Mouse (Mus musculus) layer of hippocampus, postnatal 36 days (tissue): ENCODE results near the gene Slc30a2. TPM values are rescaled to one million over a fixed set of nuclear protein-coding genes. Genes with fewer than 3 reads are reported as not detected.
"Not testable (repeated sequence)": the region's sequence is repeated elsewhere in the genome, so short reads cannot be mapped to it uniquely, and the experiment has no call there.

Experiments used
- DNase-seq, 2 experiments: peaks; one replicate each; pipeline ENCODE4 v3.0.0; 2022
- total RNA-seq, 2 experiments: library from RNA; stranded (reverse); gene quantifications; 2 replicates each; pipeline ENCODE4 v1.2.3; 2021

Slc30a2 gene
- total RNA-seq, 2 experiments from 2014 or later, result not detected

DNA sequence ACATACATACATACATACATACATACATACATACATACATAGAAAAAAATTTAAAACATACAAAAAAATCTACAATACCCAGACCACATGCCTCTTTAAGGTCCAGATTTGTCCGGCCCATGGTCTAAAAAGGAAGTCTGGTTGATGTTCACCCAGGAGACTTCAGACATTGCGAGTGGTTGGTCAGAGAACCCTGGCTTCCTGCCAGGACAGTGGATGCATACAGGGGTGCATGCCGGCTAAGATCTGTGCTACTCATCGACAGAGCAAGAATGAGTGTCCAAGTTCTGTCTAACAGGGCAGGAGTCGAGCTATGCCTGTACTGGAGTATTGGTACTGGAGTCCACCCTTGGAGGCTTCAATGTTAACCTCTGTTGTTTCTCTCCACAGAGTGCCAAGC lies 18.3 kb upstream of the Slc30a2 start:
- DNase-seq, result no peak

DNA sequence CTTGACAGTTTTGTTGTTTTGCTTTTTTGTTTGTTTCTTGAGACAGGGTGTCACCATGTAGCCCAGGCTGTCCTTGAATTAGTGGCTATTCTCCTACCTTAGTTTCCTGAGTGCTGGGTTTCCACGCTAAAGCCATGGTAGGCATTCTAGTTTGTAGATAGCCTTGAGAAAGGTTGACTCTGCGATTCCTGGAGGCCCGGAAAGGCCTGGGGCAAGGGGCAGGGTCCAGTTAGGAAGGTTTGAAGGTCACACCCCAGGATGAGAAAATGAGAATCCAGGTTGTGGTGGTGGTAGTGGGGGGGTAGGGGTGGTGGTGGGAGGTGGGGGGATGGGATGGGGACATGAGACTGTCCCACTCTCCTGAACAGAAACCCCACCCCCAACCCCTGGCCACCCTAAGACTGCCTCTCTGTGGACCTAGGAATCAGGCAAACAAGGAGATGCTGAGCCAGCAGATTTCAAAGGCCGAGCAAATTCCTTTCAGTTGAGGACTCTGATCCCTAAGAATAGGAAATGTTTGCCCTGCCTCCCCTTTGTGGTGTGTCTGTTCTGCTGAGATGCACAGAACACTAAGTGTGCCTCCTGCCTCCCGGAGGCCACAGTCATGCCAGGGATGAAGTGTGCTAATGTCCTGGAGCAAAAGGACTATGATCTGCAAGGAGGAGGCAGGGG lies 16.0 kb upstream of the Slc30a2 start:
- DNase-seq, result no peak

DNA sequence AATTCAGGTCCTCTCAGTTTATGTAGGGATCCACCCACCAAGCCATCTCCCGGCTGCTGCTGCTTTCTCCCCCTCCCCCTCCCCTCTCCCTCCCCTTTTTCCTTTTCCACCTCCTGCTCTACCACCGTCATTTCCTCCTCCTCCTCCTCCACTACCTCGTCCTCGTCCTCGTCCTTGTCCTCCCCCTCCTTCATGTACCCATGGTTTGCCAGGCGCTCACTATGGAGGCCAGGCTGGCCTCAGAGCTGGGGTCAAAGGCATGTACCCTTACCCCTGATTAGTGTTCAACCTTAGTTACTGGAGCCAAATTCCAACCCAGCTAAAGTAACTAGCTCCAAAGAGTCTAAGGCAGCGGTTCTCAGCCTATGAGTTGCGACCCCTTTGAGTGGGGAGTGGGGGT lies 14.8 kb upstream of the Slc30a2 start:
- no peak for DNase-seq

DNA sequence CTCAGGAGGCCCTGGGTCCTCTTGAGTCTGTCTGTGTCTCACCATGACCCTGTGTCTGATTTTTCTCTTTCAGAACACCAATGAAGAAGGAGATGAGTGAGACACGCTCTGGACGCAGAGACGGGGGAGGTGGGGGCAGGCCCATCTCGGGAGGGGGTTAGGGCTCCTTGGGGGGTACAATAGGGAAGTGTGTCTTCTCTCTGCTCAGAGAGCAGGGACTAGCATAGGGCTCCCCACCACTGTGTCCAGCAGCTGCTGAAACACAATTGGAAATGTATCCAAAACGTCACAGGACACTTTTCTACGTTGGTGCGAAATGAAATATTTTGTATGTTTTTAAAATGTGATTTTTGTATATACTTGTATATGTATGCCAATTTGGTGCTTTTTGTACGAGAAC lies 14.1 kb upstream of the Slc30a2 start:
- no peak for DNase-seq

DNA sequence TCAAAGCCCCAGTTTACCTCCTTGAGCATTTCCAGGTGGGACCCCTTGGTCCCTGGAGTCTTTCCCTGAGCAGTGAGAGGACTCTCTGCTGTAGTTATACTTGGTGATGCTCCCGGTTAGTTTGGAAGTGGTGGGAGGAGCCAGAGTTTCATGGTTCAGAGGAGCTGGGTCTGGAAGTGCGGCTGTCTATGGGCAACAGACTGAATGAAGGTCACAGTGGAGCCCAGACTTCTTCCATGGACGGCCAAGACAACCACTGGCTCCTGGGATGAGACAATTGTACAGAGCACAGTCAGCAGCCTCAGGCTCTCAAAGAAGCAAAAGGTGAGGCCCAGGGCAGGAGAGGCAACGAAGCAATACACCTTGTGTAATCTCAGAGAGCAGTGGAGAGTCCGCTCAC lies 12.7 kb upstream of the Slc30a2 start:
- DNase-seq, result no peak

DNA sequence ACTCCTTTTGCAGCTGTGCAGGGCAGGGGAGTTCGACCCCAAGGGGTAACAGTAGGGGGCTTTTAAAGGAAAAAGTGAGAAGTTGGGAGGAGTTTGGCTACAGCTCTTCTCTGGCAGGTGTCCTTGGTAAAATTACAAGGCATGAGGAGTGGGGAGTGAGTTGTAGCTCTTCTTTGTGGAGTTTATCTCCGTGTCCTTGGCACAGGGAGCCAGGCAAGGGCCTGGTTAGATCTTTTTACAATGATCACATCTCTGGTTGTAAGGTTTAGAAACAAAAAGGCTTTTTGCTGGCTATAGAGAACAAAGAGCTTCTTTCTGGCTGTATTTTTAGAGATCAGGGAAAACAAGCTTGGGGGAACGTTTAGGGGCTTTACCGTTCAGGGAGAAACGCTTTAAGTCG lies 1.8 kb upstream of the Slc30a2 start:
- DNase-seq, result not testable (repeated sequence)

DNA sequence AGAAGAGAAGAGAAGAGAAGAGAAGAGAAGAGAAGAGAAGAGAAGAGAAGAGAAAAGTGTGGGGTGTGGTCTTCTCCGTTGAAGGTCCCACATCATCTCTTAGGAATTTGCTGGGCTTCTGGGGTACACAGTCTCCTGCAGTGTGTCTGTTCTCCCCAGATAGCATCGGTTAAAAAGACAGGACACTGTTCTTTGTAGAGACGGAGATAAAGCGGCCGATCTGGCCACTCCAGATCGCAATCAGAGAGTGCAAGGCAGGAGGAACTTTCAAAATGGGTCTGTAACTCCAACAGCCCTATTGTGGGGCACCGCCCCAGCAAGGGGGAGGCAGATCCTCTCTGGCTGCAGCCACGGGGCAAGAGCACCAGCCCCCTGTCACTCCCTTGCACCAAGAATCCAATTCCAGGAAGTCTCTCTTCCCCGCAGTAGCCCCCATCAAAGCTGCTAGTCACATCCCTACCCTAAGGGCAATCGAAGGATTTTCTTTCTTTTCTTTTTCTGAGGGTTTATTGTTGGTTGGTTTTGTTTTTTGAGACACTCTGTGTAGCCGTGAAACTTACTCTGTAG lies 685 bp upstream of the Slc30a2 start:
- no peak for DNase-seq

DNA sequence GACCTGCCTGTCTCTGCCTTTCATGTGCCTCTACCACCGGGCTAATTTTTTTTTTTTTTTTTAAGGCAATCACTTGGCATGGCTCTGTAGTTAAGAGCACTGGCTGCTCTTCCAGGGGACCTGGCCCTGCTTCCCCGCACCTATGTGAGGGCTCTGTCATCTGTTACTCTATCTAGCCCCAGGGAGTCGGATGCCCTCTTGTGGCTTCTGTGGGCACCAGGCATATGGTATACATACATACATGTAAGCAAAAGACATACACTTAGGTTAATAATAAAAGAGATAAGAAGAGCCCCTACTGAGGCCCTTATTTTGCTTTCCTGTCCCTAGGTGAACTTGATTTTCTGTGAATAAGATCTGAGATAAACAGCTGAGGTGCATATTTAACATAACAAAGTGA lies 1.6 kb downstream of the Slc30a2 start:
- no peak for DNase-seq

DNA sequence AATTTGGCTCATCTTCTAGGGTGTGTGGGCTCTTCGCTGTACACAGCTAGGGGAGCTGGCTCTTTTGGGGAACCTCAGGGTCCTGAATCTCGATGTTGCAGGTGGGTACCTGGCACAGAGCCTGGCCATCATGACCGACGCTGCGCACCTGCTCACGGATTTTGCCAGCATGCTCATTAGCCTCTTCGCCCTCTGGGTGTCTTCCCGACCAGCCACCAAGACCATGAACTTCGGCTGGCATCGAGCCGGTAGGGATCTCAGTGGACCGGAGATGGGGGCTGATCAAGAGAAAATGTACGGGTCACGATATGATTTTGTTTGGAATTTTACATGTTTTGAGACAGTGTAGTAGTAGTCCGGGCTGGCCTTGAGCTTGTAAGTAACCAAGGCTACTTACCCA lies 2.8 kb downstream of the Slc30a2 start:
- DNase-seq, result no peak

DNA sequence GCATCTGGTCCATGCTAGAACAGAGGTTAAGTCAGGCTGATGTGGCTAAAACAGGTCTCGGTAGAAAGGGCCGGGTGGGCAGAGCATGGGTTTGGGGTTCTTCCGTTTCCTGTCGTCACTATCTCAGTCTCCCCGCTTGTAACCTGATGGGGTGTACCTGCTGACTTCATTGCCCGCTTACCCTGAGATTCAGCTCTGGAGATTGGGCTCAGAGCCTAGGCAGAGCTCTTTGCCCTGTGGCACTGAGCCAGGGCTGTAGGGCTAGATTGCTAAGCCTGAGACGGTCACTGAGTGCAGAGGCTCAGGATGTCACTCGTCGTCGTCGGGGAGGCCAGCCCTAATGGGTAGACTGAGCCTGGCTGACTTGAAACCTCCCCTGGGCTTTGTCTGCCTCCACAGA lies 5.1 kb downstream of the Slc30a2 start:
- DNase-seq, result no peak

DNA sequence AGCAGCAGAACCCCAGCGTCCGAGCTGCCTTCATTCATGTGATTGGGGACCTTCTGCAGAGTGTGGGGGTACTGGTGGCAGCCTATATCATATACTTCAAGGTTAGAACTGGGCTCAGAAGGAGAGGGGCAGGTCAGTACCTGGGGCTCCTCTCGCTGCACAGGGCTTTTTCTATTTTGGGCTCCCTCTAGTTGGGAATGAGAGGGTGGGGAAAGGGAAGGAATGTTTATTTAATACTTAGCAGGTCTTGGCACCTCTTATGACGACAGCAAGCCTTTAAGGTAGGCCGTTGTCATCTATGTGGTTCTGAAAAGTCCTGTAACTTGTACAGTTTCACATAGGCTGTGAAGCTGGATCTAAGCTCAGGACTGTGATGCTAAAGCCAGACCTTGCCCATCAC lies 5.6 kb downstream of the Slc30a2 start:
- DNase-seq, result no peak

DNA sequence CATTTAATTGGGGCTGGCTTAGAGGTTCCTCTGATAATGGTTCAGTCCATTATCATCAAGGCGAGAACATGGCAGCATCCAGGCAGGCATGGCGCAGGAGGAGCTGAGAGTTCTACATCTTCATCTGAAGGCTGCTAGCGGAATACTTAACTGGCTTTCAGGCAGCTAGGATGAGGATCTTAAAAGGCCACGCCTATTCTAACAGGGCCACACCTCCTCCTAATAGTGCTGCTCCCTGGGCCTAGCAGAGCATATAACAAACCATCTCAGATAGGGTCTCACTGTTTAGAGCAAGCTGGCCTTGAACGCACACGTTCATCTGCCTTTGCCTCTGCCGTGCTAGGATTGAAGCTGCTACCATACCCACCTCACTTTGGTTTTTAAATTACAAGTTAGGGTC lies 6.8 kb downstream of the Slc30a2 start:
- no peak for DNase-seq

DNA sequence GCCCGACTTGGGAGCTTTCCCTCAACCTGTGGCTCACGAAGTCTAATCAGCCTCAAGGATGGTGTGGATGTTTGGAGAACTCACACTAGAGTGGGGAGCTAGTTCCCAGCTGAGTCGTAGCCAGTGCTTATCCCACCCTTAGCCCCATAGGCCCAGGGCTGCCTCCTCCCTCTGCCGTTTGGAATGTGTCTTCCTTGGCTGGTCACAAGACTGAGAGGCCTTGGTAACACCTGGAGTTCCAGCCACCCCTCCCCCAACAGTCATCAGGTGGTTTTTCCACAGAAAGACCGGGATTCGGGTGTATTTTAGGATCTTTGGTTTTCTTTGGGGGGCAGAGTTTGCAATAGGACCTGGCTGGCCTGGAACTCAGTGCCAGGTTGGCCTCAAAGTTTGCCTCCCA lies 7.7 kb downstream of the Slc30a2 start:
- DNase-seq, result no peak

DNA sequence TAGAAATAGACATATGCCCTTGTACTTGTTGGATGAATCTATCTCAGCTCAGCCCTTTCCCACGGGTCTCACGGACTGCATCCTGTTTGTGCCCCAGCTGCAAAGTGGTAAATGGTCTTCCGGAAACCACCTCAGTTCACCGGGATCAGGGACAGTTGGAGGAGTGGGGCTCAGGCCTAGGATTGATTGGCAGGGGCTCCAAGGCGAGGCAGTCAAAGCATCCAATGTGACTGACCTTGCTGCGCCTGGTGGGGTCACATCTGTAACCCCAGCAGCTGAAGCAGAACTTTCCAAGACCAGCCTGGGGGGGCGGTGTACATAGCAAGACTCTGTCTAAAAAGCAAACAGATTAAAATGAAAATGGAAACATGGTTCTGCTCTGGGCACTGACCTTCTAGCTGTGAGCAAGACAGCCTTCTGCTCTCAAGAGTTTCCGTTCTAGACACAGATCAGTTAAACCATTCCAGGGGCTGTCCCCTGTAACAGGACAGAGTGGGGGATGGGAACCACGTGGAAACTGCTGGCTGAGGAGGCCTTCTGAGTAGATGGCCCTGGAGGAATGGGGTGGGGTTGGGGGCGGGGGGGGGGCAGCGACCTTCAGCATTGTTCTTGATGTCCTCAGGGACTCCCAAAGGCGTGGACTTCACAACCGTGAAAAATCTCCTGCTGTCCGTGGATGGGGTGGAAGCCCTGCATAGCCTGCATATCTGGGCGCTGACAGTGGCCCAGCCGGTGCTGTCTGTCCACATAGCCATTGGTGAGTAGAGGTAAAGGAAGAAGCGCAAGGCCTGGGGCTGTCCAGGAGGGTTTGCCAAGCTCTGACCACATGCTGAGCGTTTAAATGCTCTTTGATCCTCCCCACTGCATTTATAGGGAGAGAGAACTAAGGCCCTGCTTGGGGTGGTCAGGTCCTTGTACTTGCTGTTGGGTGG lies 8.6 kb downstream of the Slc30a2 start:
- DNase-seq, result no peak

DNA sequence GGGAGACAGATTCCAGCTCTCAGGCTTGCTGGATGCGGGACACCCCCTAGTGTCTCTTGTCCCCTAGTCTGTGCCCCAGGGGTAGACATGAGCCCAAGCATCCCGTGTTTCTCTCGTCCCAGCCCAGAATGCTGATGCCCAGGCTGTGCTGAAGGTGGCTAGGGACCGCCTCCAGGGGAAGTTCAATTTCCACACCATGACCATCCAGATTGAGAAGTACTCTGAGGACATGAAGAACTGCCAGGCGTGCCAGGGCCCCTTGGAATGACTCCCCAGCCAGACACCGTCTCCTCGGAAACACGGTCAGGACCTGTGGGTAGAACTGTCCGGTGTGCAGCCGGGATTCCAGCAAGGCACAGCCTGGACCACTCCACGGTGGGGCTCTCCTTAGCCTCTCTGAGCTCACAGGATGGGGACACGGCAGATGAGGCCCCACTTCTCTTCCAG lies 9.3 kb downstream of the Slc30a2 start:
- no peak for DNase-seq

DNA sequence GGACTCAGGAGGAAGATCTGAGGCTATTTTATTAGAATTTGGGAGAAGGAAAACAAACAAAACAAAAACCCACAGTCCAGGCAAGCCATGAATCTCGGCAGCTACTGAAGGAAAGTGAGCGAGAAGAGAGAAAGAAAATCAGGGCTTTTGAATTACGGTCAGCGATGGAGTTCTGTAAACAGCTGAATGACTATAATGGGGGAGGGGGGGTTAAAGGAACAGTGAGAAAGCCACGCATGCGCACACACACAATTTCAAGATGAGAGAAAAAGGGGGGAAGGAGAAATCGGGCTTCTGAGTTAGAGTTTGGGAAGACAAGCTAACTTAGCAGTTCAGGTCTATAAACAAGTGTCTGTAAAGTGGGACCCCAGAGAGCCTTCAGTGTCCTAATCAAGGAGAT lies 9.9 kb downstream of the Slc30a2 start:
- DNase-seq, result no peak

DNA sequence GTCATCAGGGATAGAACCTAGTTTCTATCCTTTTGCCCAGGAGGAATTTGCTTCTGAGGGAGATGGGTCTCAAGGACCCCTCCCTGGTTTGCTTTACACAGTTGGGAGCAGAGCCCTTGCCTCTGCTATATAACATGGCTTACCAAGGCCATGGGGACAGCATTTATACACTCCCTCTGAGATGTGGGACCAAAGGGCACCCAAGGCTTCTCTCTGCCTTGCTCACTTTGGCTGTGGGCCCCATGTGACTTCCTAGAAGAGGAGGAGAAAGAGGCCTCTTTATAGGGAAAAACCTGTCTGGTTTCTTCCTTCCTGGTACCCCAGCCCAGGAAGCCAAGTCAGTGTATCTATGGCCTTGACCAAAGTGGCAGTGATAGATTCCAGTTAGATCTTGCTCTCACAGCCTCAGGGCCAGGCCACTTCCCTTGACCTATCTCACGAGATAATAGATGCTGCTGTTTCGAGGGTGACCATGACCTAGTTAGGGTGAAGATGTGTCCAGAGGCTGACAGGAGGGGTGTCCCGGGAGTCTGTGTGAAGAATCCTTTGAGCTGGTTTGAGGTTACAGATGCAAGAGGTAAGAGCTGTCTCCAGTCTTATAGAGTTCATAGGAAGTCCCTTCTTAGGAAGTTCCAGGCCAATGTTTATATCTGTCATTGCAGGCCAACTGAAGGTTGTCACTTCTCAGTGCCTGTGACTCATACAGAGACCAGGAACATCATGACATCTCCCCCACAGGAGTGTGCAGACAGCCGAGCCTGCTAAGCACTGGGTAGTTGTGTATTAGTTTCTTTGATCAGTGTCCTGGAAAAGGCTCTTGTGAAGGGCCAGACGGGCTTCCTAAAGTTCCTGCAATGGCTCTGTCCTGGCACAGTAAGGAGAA lies 10.8 kb downstream of the Slc30a2 start:
- no peak for DNase-seq

DNA sequence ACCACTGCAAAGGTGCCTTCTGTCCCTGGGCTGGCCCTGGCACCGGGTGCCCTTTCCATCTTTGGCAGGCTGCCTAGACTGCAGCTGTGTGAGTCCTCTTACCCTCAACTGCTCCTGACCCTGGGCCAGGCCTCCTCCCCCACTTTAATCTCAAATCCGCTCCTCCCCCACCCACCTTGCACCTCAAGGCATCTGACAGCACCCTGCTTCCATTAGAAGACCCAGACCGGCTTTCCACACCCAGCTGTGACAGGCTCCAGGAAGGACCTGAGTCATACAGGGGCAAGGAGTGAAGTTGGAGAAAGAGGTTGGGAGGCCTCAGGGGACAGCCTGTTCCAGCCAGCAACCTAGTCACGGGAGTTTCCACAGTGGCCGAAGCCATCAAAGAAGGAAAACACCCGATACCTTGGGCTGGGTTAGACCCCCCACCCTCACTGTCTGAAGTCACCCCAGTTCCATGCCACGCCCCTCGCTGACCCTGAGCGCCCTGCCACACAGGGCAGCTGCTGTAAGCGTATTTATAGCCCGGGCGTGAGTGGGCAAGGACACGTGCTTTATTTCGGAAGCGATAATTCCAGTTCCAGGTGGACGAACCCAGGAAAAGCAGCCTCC lies 13.0 kb downstream of the Slc30a2 start:
- DNase-seq, result no peak

DNA sequence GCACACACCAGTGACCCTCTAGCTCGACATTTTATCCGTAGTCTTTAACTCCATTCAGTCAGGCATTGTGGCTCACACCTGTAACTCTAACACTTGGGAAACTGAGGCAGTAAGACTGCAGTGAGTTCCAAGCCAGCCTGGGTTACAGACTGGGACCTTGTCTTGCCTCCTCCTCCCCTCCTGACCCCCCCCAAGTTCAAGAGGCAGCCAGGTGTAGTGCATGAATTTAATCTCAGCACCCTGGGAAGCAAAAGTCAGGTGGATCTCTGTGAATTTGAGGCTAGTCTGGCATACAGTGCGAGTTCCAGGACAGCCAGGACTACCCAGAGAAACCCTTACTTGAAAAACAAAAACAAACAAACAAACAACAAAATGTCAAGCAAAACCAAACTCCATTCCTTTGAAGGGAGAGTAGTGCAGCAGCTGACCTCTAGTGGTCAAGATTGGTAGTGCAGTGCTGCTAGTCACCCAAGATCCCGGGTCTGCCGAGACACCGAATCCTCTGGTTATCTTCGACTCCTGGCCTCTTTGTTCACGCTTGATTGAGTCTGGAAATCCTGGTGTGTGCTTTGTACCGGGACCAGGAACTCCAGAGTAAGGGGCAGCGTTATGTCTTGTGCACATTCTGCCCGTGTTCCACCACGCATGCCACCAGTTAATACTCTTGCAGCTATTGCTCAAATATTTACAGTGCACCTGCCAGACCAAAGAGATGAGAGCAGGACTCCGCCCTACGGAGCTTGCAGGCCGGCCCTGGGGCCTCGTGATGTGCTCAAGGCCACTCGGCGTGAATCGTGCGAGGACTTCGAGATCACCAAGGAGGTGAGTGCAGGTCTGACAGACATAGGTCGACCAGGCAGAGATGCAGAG lies 13.8 kb downstream of the Slc30a2 start:
- DNase-seq, result peak; percentile 59 to 73

DNA sequence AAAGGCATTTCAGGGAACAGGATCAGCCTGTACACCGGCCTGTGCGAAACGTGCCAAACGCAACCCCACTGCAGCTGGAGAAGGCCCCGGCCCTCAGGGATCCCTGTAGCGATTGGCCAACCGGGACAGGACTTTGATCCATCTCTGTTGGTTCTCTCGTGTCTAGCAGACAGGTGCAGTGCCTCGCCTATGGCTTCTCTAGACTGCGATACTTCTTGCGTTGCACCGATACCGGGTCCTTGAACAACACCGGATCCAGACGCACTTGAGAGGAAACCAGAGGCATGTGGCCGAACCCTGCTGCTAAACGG lies 14.4 kb downstream of the Slc30a2 start:
- no peak for DNase-seq

DNA sequence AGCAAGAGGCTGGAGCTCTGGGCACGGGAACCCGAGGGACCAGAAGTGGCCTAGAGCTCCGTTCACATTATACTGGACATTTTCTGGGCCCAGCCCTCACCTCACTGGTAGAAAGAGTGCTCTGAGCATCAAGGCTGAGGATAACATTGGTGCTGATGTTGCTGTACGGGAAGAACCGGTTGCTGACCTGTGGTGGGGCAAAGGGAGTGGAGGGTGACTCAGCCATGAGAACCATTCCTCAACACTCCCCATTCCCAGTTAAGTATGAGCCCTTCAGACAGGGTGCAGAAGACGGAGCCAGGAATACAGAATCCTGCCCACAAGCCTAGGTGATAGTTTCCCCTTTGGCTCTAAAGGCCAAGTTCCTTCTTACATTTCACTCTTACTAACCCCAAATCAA lies 16.7 kb downstream of the Slc30a2 start:
- no peak for DNase-seq
